Mouse (Mus musculus): Measurements from ENCODE around the gene Ddx24. TPM values are rescaled to one million over a fixed set of nuclear protein-coding genes. Genes with fewer than 3 reads are reported as not detected.

The Ddx24 gene
- polyA plus RNA-seq, 1 experiment from 2014 or later, result 128 TPM

- Histone ChIP-seq H3K4me3 (peak overlapping the region; percentile 95), H3K36me3 (peaks cover 13% of the 10 kb centered on the region), H3K4me1 (peaks cover 28% of the 10 kb centered on the region), H3K9ac (peak overlapping the region; percentile 88), H3K9me3 (replicated peaks) (no peaks in the 10 kb centered on the region), H3K4me2 (replicated peaks) (peak overlapping the region; percentile 78), H3K27ac (no peak overlapping the region), H3K27me3 (no peaks in the 10 kb centered on the region)
- peak; percentile 66; the same call in 1 of the 2 replicates for ATAC-seq (ENCODE audit: low FRiP score)
- WGBS, result 10% methylated on average over 33 of the region's 33 CpGs
Measured at GRCm38 (mm10) chr12:103425016-103425728, 458 bp downstream of the Ddx24 start.

DNA sequence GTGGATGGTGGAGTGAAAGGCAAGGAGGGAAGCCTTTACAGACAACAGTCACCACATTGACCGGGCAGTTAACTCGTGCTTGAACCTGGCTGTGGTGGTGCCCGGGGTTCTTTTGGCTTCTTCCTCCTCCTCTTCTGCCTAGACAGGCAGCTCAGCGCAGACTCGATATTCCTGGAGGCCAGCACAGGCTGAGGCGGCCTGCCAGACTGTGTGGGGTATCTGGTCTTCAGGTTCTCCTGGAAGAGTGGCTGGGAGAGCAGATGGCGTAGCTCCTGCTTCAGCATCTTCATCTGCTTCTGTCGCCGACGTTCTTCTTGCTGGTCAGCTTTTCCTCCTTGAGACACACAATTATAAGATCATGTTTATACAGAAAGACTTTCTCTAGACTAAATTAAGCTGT, 17.5 kb downstream of the Ddx24 start:
- Histone ChIP-seq H3K27me3 (no peaks in the 10 kb centered on the region), H3K27ac (no peak overlapping the region), H3K4me2 (replicated peaks) (no peak overlapping the region), H3K4me1 (no peaks in the 10 kb centered on the region), H3K9ac (no peak overlapping the region), H3K4me3 (no peak overlapping the region), H3K36me3 (peaks cover 86% of the 10 kb centered on the region), H3K9me3 (replicated peaks) (no peaks in the 10 kb centered on the region)
- ATAC-seq (ENCODE audit: low FRiP score), result no peak
- WGBS, result 94% methylated on average over 10 of the region's 10 CpGs

- Histone ChIP-seq H3K27ac (no peak within 1 kb of the TSS), H3K27me3 (no peaks in the 10 kb centered on the region), H3K4me2 (replicated peaks) (no peak within 1 kb of the TSS), H3K4me1 (no peaks in the 10 kb centered on the region), H3K9ac (no peak within 1 kb of the TSS), H3K9me3 (replicated peaks) (no peaks in the 10 kb centered on the region), H3K36me3 (peaks cover 83% of the 10 kb centered on the region), H3K4me3 (no peak within 1 kb of the TSS)
- WGBS, result 93% methylated on average over 4 of the region's 4 CpGs
- no peak for ATAC-seq (ENCODE audit: low FRiP score)
Measured at GRCm38 (mm10) chr12:103407720-103408119, 17.9 kb downstream of the Ddx24 start, which contains the start of gene 9330161L09Rik. Gene 9330161L09Rik (minus strand): TSS chr12:103407820.

- Histone ChIP-seq H3K27me3 (no peaks in the 10 kb centered on the region), H3K4me3 (no peak overlapping the region), H3K36me3 (peaks cover 53% of the 10 kb centered on the region), H3K9ac (no peak overlapping the region), H3K27ac (no peak overlapping the region), H3K9me3 (replicated peaks) (no peaks in the 10 kb centered on the region), H3K4me1 (no peaks in the 10 kb centered on the region), H3K4me2 (replicated peaks) (no peak overlapping the region)
- ATAC-seq (ENCODE audit: low FRiP score), result no peak
- 92% methylated on average over 18 of the region's 18 CpGs for WGBS
Measured at GRCm38 (mm10) chr12:103404131-103404530, 21.5 kb downstream of the Ddx24 start.

- no peak overlapping the region for H3K4me3 ChIP-seq
- no peak for ATAC-seq (ENCODE audit: low FRiP score)
- no peak overlapping the region for H3K4me2 ChIP-seq (replicated peaks)
- WGBS, result 81% methylated on average over 7 of the region's 7 CpGs
- H3K9me3 ChIP-seq (replicated peaks), result no peaks in the 10 kb centered on the region
- no peaks in the 10 kb centered on the region for H3K36me3 ChIP-seq
- H3K27ac ChIP-seq, result no peak overlapping the region
- H3K4me1 ChIP-seq, result no peaks in the 10 kb centered on the region
- no peaks in the 10 kb centered on the region for H3K27me3 ChIP-seq
- no peak overlapping the region for H3K9ac ChIP-seq
Measured at GRCm38 (mm10) chr12:103396751-103397150, 28.9 kb downstream of the Ddx24 start.

- no peak for ATAC-seq (ENCODE audit: low FRiP score)
- H3K27me3 ChIP-seq, result no peaks in the 10 kb centered on the region
- WGBS, result 82% methylated on average over 12 of the region's 12 CpGs
- H3K4me3 ChIP-seq, result no peak overlapping the region
- H3K9ac ChIP-seq, result no peak overlapping the region
- H3K4me1 ChIP-seq, result no peaks in the 10 kb centered on the region
- no peaks in the 10 kb centered on the region for H3K9me3 ChIP-seq (replicated peaks)
- no peak overlapping the region for H3K4me2 ChIP-seq (replicated peaks)
- H3K27ac ChIP-seq, result no peak overlapping the region
- no peaks in the 10 kb centered on the region for H3K36me3 ChIP-seq
Measured at GRCm38 (mm10) chr12:103395486-103396275, 29.9 kb downstream of the Ddx24 start.

- Histone ChIP-seq H3K9ac (no peak overlapping the region), H3K4me2 (replicated peaks) (no peak overlapping the region), H3K4me1 (peaks cover 6% of the 10 kb centered on the region), H3K9me3 (replicated peaks) (no peaks in the 10 kb centered on the region), H3K36me3 (no peaks in the 10 kb centered on the region), H3K27me3 (no peaks in the 10 kb centered on the region), H3K27ac (no peak overlapping the region), H3K4me3 (no peak overlapping the region)
- no peak for ATAC-seq (ENCODE audit: low FRiP score)
- WGBS, result 46% methylated on average over 6 of the region's 6 CpGs
Measured at GRCm38 (mm10) chr12:103393528-103393927, 32.1 kb downstream of the Ddx24 start.

GRCm38 (mm10) chr12:103391098-103391497, 34.5 kb downstream of the Ddx24 start:
- ATAC-seq (ENCODE audit: low FRiP score), result no peak
- no peaks in the 10 kb centered on the region for H3K27me3 ChIP-seq
- H3K27ac ChIP-seq, result no peak overlapping the region
- H3K4me2 ChIP-seq (replicated peaks), result no peak overlapping the region
- H3K36me3 ChIP-seq, result no peaks in the 10 kb centered on the region
- H3K9me3 ChIP-seq (replicated peaks), result no peaks in the 10 kb centered on the region
- peaks cover 6% of the 10 kb centered on the region for H3K4me1 ChIP-seq
- no peak overlapping the region for H3K9ac ChIP-seq
- WGBS, result 85% methylated on average over 7 of the region's 7 CpGs
- no peak overlapping the region for H3K4me3 ChIP-seq

DNA sequence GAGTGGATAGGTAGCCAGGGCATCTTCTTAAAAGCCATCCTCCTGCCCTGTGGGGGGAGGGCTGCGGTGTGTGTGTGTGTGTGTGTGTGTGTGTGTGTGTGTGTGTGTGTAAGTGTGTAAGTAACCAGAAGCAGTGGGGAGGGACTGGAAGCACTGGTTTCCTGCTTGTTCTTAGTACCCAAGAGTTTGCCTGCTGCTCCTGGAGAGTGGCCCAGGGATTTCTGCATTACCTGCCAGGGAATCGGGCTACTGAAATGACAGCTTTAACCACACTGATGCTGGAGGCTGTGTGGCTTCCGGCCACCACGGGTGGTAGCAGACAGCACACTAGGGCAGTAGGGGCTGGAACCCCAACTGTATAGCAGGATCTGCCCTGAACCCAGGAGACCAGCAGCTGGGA, 35.6 kb downstream of the Ddx24 start:
- Histone ChIP-seq H3K4me3 (no peak overlapping the region), H3K4me1 (peaks cover 6% of the 10 kb centered on the region), H3K4me2 (replicated peaks) (no peak overlapping the region), H3K9me3 (replicated peaks) (no peaks in the 10 kb centered on the region), H3K27me3 (no peaks in the 10 kb centered on the region), H3K36me3 (no peaks in the 10 kb centered on the region), H3K9ac (no peak overlapping the region), H3K27ac (no peak overlapping the region)
- 81% methylated on average over 4 of the region's 4 CpGs for WGBS
- ATAC-seq (ENCODE audit: low FRiP score), result no peak

GRCm38 (mm10) chr12:103389348-103389727, 36.3 kb downstream of the Ddx24 start:
- H3K36me3 ChIP-seq, result no peaks in the 10 kb centered on the region
- H3K4me3 ChIP-seq, result peak overlapping the region; percentile 79
- peak overlapping the region; percentile 92 for H3K9ac ChIP-seq
- H3K27ac ChIP-seq, result no peak overlapping the region
- ATAC-seq (ENCODE audit: low FRiP score), result no peak
- no peaks in the 10 kb centered on the region for H3K9me3 ChIP-seq (replicated peaks)
- H3K4me1 ChIP-seq, result peaks cover 6% of the 10 kb centered on the region
- 69% methylated on average over 2 of the region's 2 CpGs for WGBS
- H3K27me3 ChIP-seq, result no peaks in the 10 kb centered on the region
- H3K4me2 ChIP-seq (replicated peaks), result peak overlapping the region; percentile 76

DNA sequence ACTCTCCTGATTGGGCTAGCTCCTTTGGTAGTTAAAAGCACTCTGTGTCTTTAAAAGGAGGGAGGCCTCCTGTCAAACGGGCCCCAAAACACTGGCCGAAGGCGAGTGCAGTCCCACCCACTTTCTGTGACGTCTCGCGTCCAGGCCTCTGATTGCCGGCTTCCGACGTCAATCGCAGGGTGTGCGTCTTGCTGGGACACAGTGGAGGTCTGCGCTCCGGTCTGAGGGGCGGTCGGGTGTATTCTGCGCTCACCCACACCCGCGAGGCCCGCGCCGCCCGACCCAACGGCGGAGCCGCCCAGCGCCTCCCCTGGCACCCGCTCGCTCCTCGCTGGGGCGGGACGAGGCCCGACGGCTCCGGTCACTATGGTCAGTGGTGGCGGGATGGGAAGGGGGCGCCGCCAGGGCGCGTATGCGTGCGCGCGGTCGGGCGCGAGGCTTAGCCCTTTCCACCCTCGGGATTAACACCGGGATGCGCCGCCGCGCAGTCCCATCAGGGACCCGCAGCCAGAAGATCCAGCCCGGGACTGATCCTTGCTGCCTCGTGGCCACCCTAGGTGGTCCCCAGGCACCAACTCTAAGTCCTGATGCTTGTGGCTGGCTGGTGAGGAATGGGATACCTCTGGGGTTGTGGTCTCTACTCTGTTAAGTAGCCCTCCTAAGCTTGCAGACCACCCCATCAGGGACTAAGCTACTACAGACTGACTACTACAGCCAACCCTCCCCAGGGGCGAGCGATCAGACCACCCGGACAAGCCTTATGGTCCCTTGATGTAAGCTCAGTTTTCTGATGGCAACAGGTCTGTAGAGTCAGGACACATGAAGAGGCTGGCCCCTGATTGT, 36.9 kb downstream of the Ddx24 start, which contains the start of gene Otub2:
TSS of gene Otub2 (plus strand) at position 178 of the 843 bp plus-strand sequence.
- Histone ChIP-seq H3K4me3 (peak within 1 kb of the TSS; percentile 79), H3K9me3 (replicated peaks) (no peaks in the 10 kb centered on the region), H3K9ac (peak within 1 kb of the TSS; percentile 92), H3K36me3 (no peaks in the 10 kb centered on the region), H3K27me3 (no peaks in the 10 kb centered on the region), H3K4me2 (replicated peaks) (peak within 1 kb of the TSS; percentile 76), H3K4me1 (peaks cover 6% of the 10 kb centered on the region), H3K27ac (peak within 1 kb of the TSS; percentile 71)
- WGBS, result under 1% methylated on average over 56 of the region's 58 CpGs
- ATAC-seq (ENCODE audit: low FRiP score), result peak; percentile 99

DNA sequence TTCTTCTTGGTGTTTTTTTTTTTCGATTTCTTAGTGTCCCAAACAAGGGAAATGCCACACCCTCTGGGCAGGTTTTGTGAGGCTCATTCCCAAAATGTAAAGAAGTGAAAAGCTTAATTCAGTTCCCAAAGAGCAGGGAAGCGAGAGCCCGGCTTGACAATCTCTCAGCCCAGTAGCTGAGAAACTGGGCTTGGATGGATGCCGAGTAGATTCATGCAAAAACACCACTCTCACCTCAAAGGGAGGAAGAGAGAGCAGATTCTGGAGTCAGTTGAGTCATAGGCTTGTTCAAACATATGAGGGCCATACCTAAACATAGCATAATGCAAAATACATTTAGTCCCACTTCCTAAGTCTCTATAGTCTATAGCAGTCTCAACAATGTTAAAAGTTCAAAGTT, 45.4 kb downstream of the Ddx24 start:
- no peak for ATAC-seq (ENCODE audit: low FRiP score)
- WGBS, result 82% methylated on average over 4 of the region's 4 CpGs
- Histone ChIP-seq H3K9ac (no peak overlapping the region), H3K4me1 (no peaks in the 10 kb centered on the region), H3K27ac (no peak overlapping the region), H3K9me3 (replicated peaks) (no peaks in the 10 kb centered on the region), H3K4me2 (replicated peaks) (no peak overlapping the region), H3K36me3 (no peaks in the 10 kb centered on the region), H3K4me3 (no peak overlapping the region), H3K27me3 (no peaks in the 10 kb centered on the region)
